Mouse (Mus musculus) heart, postnatal 10 days (tissue): ENCODE results near the gene Ccdc3. TPM values are rescaled to one million over a fixed set of nuclear protein-coding genes. Genes with fewer than 3 reads are reported as not detected.
"Not testable (repeated sequence)": the region's sequence is repeated elsewhere in the genome, so short reads cannot be mapped to it uniquely, and the experiment has no call there.

ENCODE experiments used
- DNase-seq, 2 experiments: peaks; one replicate each; pipeline ENCODE4 v3.0.0; 2021
- intact Hi-C: fragments of 180-260 bp; cut with DNase I; formaldehyde crosslinking; loops from one replicate; pipeline ENCODE4 v1.15.1; 2025
- total RNA-seq, 2 experiments: library from RNA; stranded (reverse); gene quantifications; 2 replicates each; pipeline ENCODE4 v1.2.3; 2021

Ccdc3 gene
- total RNA-seq, 2 experiments from 2014 or later = 8.2 to 8.6 TPM

GRCm38 (mm10) chr2:5203146-5203545 lies 65.6 kb downstream of the Ccdc3 start:
- intact Hi-C loops = no loop called here
- DNase-seq = no peak

DNA sequence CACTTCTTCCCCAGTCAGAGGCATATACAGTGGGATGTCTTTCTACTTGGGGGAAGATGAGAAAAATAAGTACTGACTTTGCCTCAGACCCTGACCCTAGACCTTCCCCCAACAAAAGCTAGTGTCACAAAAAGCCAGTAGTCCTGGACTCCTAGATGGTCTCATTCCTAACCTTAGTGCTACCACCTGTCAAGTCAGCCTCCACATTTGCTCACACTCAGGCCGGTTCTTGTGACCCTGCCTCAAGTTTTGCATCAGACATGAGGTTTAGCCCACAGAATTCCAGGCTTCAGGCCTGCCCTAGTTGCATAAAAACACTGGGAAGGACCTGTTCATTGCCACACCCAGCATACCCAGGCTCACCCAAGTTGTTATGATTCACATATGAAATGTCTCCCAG lies 67.4 kb downstream of the Ccdc3 start:
- DNase-seq = no peak
- intact Hi-C loops = no loop called here

- no peak for DNase-seq
- intact Hi-C loops = no loop called here
Observed at GRCm38 (mm10) chr2:5206651-5207050, 69.1 kb downstream of the Ccdc3 start.

DNA sequence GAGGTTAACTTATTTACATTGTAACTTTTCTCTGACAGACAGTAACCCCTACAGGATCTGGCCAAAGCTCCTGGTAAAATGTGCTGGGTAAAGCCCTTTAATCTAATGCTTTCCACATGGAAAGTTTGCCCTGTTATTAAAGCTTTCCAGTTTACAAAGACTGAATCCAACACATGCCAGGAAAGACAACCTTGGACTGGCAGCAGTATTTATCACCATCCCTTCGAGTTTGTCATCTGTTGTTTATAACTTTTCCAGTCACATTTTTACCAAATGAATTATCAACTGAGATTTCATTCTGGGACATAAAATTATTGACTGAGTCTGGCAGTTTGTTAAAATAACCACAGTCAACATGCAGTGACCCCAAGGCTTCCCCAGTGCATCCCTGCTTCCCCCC lies 77.0 kb downstream of the Ccdc3 start:
- intact Hi-C loops = no loop called here
- no peak for DNase-seq

- DNase-seq = no peak
- intact Hi-C loops = no loop called here
Observed at GRCm38 (mm10) chr2:5215252-5215815, 77.8 kb downstream of the Ccdc3 start.

DNA sequence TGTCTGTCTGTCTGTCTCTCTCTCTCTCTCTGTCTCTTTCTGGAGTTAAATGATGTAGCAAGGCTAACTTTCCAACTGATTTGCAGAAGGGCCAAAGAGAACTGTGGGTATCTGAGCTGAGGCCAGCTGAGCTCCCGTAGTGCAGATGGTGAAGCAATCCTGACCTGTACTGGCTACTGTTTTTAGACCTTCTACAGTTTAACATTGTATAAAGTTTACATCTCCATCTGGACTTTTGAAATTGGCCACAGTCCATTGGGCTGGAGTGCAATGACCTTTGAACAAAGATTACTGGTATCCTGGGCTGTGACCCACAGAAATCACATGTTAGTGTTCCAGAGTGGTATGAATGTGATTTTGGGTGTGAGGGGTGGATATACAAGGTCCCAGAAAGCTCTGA lies 81.6 kb downstream of the Ccdc3 start:
- intact Hi-C loops = no loop called here
- no peak for DNase-seq

GRCm38 (mm10) chr2:5219847-5220375 lies 82.3 kb downstream of the Ccdc3 start:
- intact Hi-C loops = no loop called here
- no peak for DNase-seq

- no peak for DNase-seq
Observed at GRCm38 (mm10) chr2:5222571-5222970, 85.0 kb downstream of the Ccdc3 start.

GRCm38 (mm10) chr2:5236846-5237482 lies 99.4 kb downstream of the Ccdc3 start:
- DNase-seq = no peak
- intact Hi-C loops = no loop called here

More at GRCm38 (mm10) chr2:5222571-5222970, 85.0 kb downstream of the Ccdc3 start:
- intact Hi-C loops = no loop called here

- intact Hi-C loops = no loop called here
- no peak for DNase-seq
Observed at GRCm38 (mm10) chr2:5237870-5238269, 100.3 kb downstream of the Ccdc3 start.

DNA sequence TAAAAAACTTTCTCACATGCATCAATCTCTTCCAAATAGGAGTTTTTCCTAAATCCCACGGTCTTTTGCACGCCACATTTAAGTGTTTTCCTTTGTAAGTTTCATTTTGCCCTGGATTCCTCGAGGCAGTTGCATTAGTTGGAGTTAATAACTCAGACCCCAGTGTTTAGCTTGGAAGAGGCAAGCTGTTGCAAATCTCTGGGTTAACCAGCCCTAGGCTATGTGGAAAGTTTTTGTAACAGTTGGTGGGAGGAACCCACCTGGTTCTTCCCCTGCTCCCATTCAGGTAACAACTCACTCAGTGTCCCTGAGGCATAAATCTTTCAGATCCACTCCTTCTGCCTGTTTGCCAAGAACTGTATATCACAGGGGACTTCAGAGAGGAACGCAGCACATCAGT lies 101.9 kb downstream of the Ccdc3 start:
- no peak for DNase-seq
- intact Hi-C loops = no loop called here

- intact Hi-C loops = no loop called here
- peak; percentile 58 to 59 for DNase-seq
Observed at GRCm38 (mm10) chr2:5241469-5241897, 103.9 kb downstream of the Ccdc3 start.

DNA sequence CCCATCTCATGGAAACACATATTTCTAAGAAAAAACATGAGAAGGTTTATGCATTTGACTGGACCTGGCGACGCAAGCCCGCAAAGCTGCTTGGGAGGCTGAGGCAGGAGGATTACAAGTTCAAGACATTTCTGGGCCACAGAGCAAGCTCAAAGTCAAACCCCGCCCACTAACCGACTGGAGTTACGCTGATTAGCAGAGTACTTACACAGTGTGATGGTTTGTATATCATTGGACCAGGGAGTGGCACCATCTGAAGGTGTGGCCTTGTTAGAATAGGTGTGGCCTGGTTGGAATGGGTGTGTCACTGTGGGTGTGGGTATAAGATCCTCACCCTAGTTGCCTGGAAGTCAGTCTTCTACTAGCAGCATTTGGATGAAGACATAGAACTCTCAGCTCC lies 111.6 kb downstream of the Ccdc3 start:
- DNase-seq, intact Hi-C loops: not testable (repeated sequence)

DNA sequence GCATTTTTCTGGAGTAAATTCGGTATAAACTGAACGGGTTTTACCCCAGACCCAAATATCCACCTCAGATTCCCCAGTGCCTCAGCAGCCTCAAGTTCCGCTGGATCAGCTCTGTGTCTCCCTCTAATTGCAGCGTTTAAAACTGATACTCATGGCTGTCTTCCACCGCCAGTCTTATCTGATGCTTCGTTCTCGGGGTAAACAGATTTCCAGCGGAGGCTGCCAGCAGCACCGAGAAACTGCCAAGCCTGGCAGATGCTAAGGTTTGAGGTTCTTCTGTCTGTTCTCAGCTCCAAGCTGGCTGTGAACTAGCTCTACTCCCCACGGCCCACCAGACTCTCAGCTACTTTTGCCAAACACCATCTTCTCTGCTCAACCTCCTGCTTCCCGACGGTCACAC lies 112.4 kb downstream of the Ccdc3 start:
- DNase-seq = peak; percentile 57 to 59
- intact Hi-C loops = no loop called here

GRCm38 (mm10) chr2:5258250-5258649 lies 120.7 kb downstream of the Ccdc3 start:
- intact Hi-C loops = no loop called here
- no peak for DNase-seq

DNA sequence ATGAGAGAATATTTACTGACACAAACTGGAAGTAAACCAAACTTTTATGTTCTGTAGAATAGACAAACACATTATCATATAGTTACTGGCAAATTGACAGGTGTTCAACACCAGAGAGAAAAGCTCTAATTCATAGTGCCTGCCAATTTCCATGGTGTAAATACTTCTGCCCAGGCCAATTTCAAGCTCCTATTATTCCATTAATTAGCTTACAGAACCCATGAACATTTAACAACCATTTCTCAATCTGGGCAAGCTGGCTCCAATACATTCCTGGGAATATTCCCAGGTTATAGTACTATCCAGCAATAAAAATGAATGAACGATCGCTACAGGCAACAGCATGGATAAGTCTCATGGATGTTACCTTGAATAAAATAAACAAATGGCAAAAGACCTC lies 124.7 kb downstream of the Ccdc3 start:
- no peak for DNase-seq
- intact Hi-C loops = no loop called here

DNA sequence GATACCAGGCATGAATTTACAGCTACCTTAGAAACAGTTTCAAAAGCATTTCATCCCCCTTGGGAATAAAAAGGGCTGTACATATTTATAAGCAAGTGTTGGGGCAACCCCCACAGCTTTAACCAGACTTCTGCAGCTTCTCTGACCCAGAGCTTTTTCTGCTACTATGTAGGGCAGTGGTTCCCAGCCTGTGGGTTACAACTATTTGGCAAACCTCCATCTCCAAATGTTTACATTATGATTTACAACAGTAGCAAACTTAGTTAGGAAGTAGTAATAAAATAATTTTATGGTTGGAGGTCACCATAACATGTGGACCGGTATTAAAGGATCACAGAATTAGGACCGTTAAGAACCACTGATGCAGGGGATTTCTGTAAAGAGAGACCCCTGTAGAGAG lies 130.4 kb downstream of the Ccdc3 start:
- intact Hi-C loops = no loop called here
- DNase-seq = no peak

Other genes starting within 250 kb of the Ccdc3 start
- 100 to 1,000 TPM; 417 to 432 TPM for gene Phyh, start 218.8 kb upstream of the Ccdc3 start, total RNA-seq
- under 1 TPM; 0.36 to 0.37 TPM for gene Ucma, start 161.7 kb upstream of the Ccdc3 start, total RNA-seq
- gene Mcm10, start 125.0 kb upstream of the Ccdc3 start, total RNA-seq = 1 to 10 TPM; 3.5 to 3.9 TPM
- 10 to 100 TPM; 42.1 to 42.2 TPM for gene Optn, start 73.7 kb upstream of the Ccdc3 start, total RNA-seq